ENCODE assay signal across 23 mouse cellular contexts in the genomic region with DNA sequence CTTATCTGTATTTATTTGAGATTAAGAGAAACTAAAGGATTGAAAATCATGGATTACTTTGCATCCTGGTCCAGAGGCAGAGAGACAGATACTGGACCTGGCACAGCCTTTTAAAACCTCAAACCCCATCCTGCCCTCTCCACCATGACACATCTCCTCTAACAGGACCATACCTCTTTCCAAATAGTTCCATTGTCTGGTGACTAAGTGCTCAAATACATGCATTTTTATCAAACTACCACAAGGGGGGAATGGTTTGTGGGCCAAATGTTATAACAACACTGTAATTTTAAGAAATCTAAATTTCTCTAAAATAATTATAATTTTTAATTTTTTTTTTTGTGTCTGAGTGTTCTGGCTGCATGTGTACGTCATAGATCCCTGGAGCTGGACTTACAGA. TPM values are rescaled to one million over a fixed set of nuclear protein-coding genes. Genes with fewer than 3 reads are reported as not detected.
DNase-seq lines count a peak whose midpoint lies in the region; ATAC-seq and TF ChIP-seq lines count a peak whose summit lies in the region.
"Had no signal": no experiment of that assay in that cellular context is flagged by ENCODE, and none has a peak within 500 bp of the region (broad histone marks: within the 10 kb centered on the region; RNA-seq: fewer than 3 reads in every experiment).

No protein-coding gene starts in this region.

- peak; percentile 41 for ATAC-seq in CD4-positive, CD25-positive, alpha-beta regulatory T cell, adult 4 months
- ATAC-seq in common myeloid progenitor, adult 5-6 weeks (replicated peaks; ENCODE audit: low read depth, poor library complexity, severe bottlenecking), result 0 out of 2 replicates have a peak, but pooled peaks have one; percentile 60
- ATAC-seq: midbrain, embryonic 13.5 days had no signal

- WGBS in midbrain, embryonic 10.5 days, result 91% methylated on average over 1 of the region's 1 CpGs

- H3K9me3 ChIP-seq in midbrain, embryonic 10.5 days (replicated peaks), result peaks cover under 1% of the 10 kb centered on the region; the same call in 1 of the 2 replicates
- H3K9me3 ChIP-seq: embryonic facial prominence, embryonic 15.5 days; hindbrain, embryonic 15.5 days; limb, embryonic 10.5 days; midbrain, embryonic 13.5 days had no signal

- H3K36me3 ChIP-seq in splenic B cell, adult 2 months (ENCODE audit: control insufficient read depth, insufficient read depth, low read length, poor library complexity, severe bottlenecking), result no peaks in the 10 kb centered on the region
- peaks cover 25% of the 10 kb centered on the region for H3K36me3 ChIP-seq in midbrain, embryonic 10.5 days
- H3K36me3 ChIP-seq: embryonic facial prominence, embryonic 15.5 days; hindbrain, embryonic 15.5 days had no signal

- H3K4me1 ChIP-seq in midbrain, embryonic 10.5 days, result no peaks in the 10 kb centered on the region
- H3K4me1 ChIP-seq: embryonic facial prominence, embryonic 15.5 days; hindbrain, embryonic 15.5 days; limb, embryonic 10.5 days; midbrain, embryonic 13.5 days had no signal

- H3K27ac ChIP-seq in layer of hippocampus, adult 2 months, result no peak overlapping the region
- H3K27ac ChIP-seq in midbrain, embryonic 10.5 days (replicated peaks), result no peak overlapping the region
- H3K27ac ChIP-seq: embryonic facial prominence, embryonic 15.5 days; heart, adult 2 months; hindbrain, embryonic 15.5 days; left cerebral cortex, adult 2 months; limb, embryonic 10.5 days; midbrain, embryonic 13.5 days had no signal

- no peak for DNase-seq in layer of hippocampus, adult 2 months (ENCODE audit: low spot score in 2 of 2)
- no peak for DNase-seq in layer of hippocampus, adult 8-10 months (ENCODE audit: low spot score in 2 of 2)
- DNase-seq in splenic B cell, adult 2 months (ENCODE audit: low read depth, low spot score), result peak; percentile 19
- DNase-seq in urinary bladder, adult 2 months (ENCODE audit: low spot score), result no peak
- no peak for DNase-seq in cerebellum, adult 18-20 months
- no peak for DNase-seq in midbrain, embryonic 10.5 days (ENCODE audit: low spot score)
- DNase-seq: adrenal gland, postnatal 10 days; cerebellum, postnatal 10 days; embryo, embryonic 11 days; gastrocnemius, postnatal 10 days; heart, adult 2 months; heart, postnatal 36 days; kidney, adult 18-20 months; kidney, postnatal 14 days; lung, adult 2 months; lung, postnatal 4 days had no signal

- H3K4me3 ChIP-seq in layer of hippocampus, adult 2 months, result no peak overlapping the region
- H3K4me3 ChIP-seq in midbrain, embryonic 10.5 days, result no peak overlapping the region
- H3K4me3 ChIP-seq: embryonic facial prominence, embryonic 15.5 days; heart, adult 2 months; hindbrain, embryonic 15.5 days; left cerebral cortex, adult 2 months; limb, embryonic 10.5 days; midbrain, embryonic 13.5 days had no signal

- TF ChIP-seq CTCF in layer of hippocampus, adult 2 months (conservative IDR thresholded peaks at IDR 0.05), result peak; percentile 41

- H3K27me3 ChIP-seq in splenic B cell, adult 2 months (ENCODE audit: control insufficient read depth, insufficient read depth, low read length, poor library complexity, severe bottlenecking), result no peaks in the 10 kb centered on the region
- no peaks in the 10 kb centered on the region for H3K27me3 ChIP-seq in midbrain, embryonic 10.5 days (ENCODE audit: low read depth, poor library complexity, severe bottlenecking)
- H3K27me3 ChIP-seq: embryonic facial prominence, embryonic 15.5 days; hindbrain, embryonic 15.5 days; midbrain, embryonic 13.5 days had no signal

RNA-seq across cellular contexts. Expression of gene Numb, which starts 57.2 kb away (rescaled TPM):
- 10 to 100 TPM; 26.7 to 38.7 TPM for total RNA-seq in layer of hippocampus, adult 2 months (2021)
- 10 to 100 TPM; 37.5 to 52.2 (median 41.4) TPM for total RNA-seq in layer of hippocampus, adult 8-10 months (2022)
- 10 to 100 TPM; 36.7 to 39.4 TPM for polyA plus RNA-seq in CD4-positive, CD25-positive, alpha-beta regulatory T cell, adult 4 months (2017; shearing (Covaris generic))
- 14.1 and 17.0 TPM in 2 replicates for total RNA-seq in common myeloid progenitor, adult 5-6 weeks (2017)
- polyA plus RNA-seq in urinary bladder, adult 2 months (2012; rRNA removed), result 50.7 and 59.7 TPM in 2 replicates
- polyA plus RNA-seq in midbrain, embryonic 10.5 days (2016; fragmentation: Nextera tagmentation; extraction: Ambion mirVana), result 34.3 and 37.4 TPM in 2 replicates
